ENCODE assay signal across 24 mouse cellular contexts in genomic region chr7:124681820-124682219, GRCm38 (mm10).
A peak's percentile ranks its signal among the peaks of the same experiment; 100 is the strongest.
DNase-seq lines count a peak whose midpoint lies in the region; ATAC-seq and TF ChIP-seq lines count a peak whose summit lies in the region.
"Had no signal": no experiment of that assay in that cellular context is flagged by ENCODE, and none has a peak within 500 bp of the region (broad histone marks: within the 10 kb centered on the region; RNA-seq: fewer than 3 reads in every experiment).

No protein-coding gene starts in this region.

- no peak overlapping the region for H3K27ac ChIP-seq in forebrain, embryonic 16.5 days (ENCODE audit: low read length)
- H3K27ac ChIP-seq in forebrain, embryonic 12.5 days, result no peak overlapping the region
- peak overlapping the region; percentile 90; the same call in 1 of the 2 replicates for H3K27ac ChIP-seq in cortical plate, adult 2 months (ENCODE audit: insufficient read depth, low read length)
- H3K27ac ChIP-seq: hindbrain, embryonic 10.5 days; hindbrain, embryonic 15.5 days; kidney, embryonic 15.5 days; liver, embryonic 14.5 days had no signal

- H3K4me1 ChIP-seq in forebrain, embryonic 16.5 days (replicated peaks; ENCODE audit: control insufficient read depth, insufficient read depth, low read length), result no peaks in the 10 kb centered on the region
- no peaks in the 10 kb centered on the region for H3K4me1 ChIP-seq in forebrain, embryonic 12.5 days
- peaks cover 4% of the 10 kb centered on the region; the same call in 1 of the 2 replicates for H3K4me1 ChIP-seq in cortical plate, adult 2 months (ENCODE audit: control insufficient read depth, insufficient read depth, low read length)
- H3K4me1 ChIP-seq: hindbrain, embryonic 10.5 days; hindbrain, embryonic 15.5 days; kidney, embryonic 15.5 days had no signal

- TF ChIP-seq POLR2A in cortical plate, adult 2 months (IDR thresholded peaks at IDR 0.05; ENCODE audit: extremely low read depth, insufficient read depth, low read length), result no peak

- H3K27me3 ChIP-seq in forebrain, embryonic 16.5 days (replicated peaks; ENCODE audit: control insufficient read depth, insufficient read depth, low read length), result no peaks in the 10 kb centered on the region
- H3K27me3 ChIP-seq in forebrain, embryonic 12.5 days, result no peaks in the 10 kb centered on the region
- H3K27me3 ChIP-seq: hindbrain, embryonic 15.5 days; kidney, embryonic 15.5 days had no signal

- H3K9me3 ChIP-seq in forebrain, embryonic 16.5 days (ENCODE audit: control insufficient read depth, low read length), result no peaks in the 10 kb centered on the region
- no peaks in the 10 kb centered on the region for H3K9me3 ChIP-seq in forebrain, embryonic 12.5 days
- H3K9me3 ChIP-seq: hindbrain, embryonic 10.5 days; hindbrain, embryonic 15.5 days; kidney, embryonic 15.5 days had no signal

- no peak overlapping the region for H3K9ac ChIP-seq in forebrain, embryonic 16.5 days (replicated peaks; ENCODE audit: low read depth, low read length)
- no peak overlapping the region for H3K9ac ChIP-seq in forebrain, embryonic 12.5 days
- H3K9ac ChIP-seq: hindbrain, embryonic 15.5 days; kidney, embryonic 15.5 days; liver, embryonic 14.5 days had no signal

- no peaks in the 10 kb centered on the region for H3K36me3 ChIP-seq in forebrain, embryonic 16.5 days (ENCODE audit: control insufficient read depth, insufficient read depth)
- no peaks in the 10 kb centered on the region for H3K36me3 ChIP-seq in forebrain, embryonic 12.5 days (replicated peaks)
- H3K36me3 ChIP-seq: hindbrain, embryonic 10.5 days; hindbrain, embryonic 15.5 days; kidney, embryonic 15.5 days had no signal

- 77% methylated on average over 2 of the region's 2 CpGs for WGBS in forebrain, embryonic 16.5 days
- 95% methylated on average over 2 of the region's 2 CpGs for WGBS in forebrain, embryonic 12.5 days

- TF ChIP-seq CTCF in cortical plate, adult 2 months (IDR thresholded peaks at IDR 0.05; ENCODE audit: extremely low read depth, insufficient read depth, low read length), result no peak

- peak; percentile 34 for DNase-seq in layer of hippocampus, adult 9-11 months
- DNase-seq in layer of hippocampus, postnatal 10 days (ENCODE audit: low spot score in 2 of 2), result no peak
- peak; percentile 79 for DNase-seq in brain, adult 2 months (ENCODE audit: low read depth, low spot score)
- DNase-seq in kidney, adult 8-10 months, result no peak
- DNase-seq: adrenal gland, postnatal 14 days; gastrocnemius, postnatal 10 days; heart, postnatal 14 days; kidney, adult 11 months; kidney, postnatal 25 days; liver; lung, adult 2 months; lung, postnatal 10 days; midbrain, embryonic 14.5 days; thymus, adult 18-20 months; thymus, postnatal 36 days had no signal

- no peak overlapping the region for H3K4me2 ChIP-seq in forebrain, embryonic 16.5 days (ENCODE audit: low read length)
- H3K4me2 ChIP-seq in forebrain, embryonic 12.5 days, result no peak overlapping the region
- H3K4me2 ChIP-seq: hindbrain, embryonic 15.5 days; kidney, embryonic 15.5 days had no signal

- no peak overlapping the region for H3K4me3 ChIP-seq in forebrain, embryonic 16.5 days (replicated peaks; ENCODE audit: low read length)
- H3K4me3 ChIP-seq in forebrain, embryonic 12.5 days (replicated peaks), result no peak overlapping the region
- H3K4me3 ChIP-seq in cortical plate, adult 2 months (ENCODE audit: insufficient read depth, low read length), result no peak overlapping the region
- H3K4me3 ChIP-seq: hindbrain, embryonic 10.5 days; hindbrain, embryonic 15.5 days; kidney, embryonic 15.5 days had no signal

- ATAC-seq in forebrain, embryonic 16.5 days, result peak; percentile 12; the same call in 1 of the 2 replicates
- ATAC-seq in forebrain, embryonic 12.5 days (ENCODE audit: low FRiP score), result no peak
- ATAC-seq: CD4-positive, CD25-positive, alpha-beta regulatory T cell, adult 4 months; inflammation-experienced regulatory T-cells, adult 6 months had no signal

Comparison
In these comparisons a context has a peak if more than half of its experiments do, and no peak if none do; other contexts are left out.
1. DNase-seq: peak in layer of hippocampus, adult 9-11 months (single experiment) and brain, adult 2 months (single experiment); none in layer of hippocampus, postnatal 10 days (0 of 2) and kidney, adult 8-10 months (0 of 2).